Comparison of ENCODE assay signal across 14 mouse cellular contexts in the genomic region with DNA sequence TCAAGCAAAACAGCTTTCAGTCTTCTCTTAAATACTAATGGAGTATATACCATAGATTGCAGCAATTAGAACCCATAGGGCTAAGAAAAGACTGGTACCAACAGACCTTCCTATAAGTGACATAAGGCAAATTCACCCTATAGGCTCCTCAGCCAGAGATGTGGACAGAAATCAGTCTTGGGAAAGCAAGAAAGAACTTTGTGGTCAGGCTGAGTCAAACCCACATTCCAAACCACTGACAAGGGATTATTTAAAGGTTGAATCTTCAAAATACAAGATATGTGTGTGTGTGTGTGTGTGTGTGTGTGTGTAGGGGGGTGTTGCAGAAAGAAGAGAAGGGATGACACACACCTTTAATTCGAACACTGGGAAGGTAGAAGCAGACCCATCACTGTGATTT. TPM values are rescaled to one million over a fixed set of nuclear protein-coding genes. Genes with fewer than 3 reads are reported as not detected.
DNase-seq lines count a peak whose midpoint lies in the region; ATAC-seq and TF ChIP-seq lines count a peak whose summit lies in the region.
"Had no signal": no experiment of that assay in that cellular context is flagged by ENCODE, and none has a peak within 500 bp of the region (broad histone marks: within the 10 kb centered on the region; RNA-seq: fewer than 3 reads in every experiment).

No protein-coding gene starts in this region.

- no peak for TF ChIP-seq CTCF in C2C12 (IDR thresholded peaks at IDR 0.05; ENCODE audit: control insufficient read depth, insufficient read depth, insufficient read length)
- no peak for TF ChIP-seq CTCF in embryonic fibroblast, embryonic 13.5 days (IDR thresholded peaks at IDR 0.05; ENCODE audit: borderline replicate concordance, insufficient read depth, low read length)

- 0 out of 2 replicates have a peak overlapping the region, but pooled peaks have one; percentile 8 for H3K4me3 ChIP-seq in heart, embryonic 10.5 days
- H3K4me3 ChIP-seq in kidney, embryonic 16.5 days (ENCODE audit: low read length): no peak overlapping the region
- H3K4me3 ChIP-seq in C2C12 (ENCODE audit: insufficient read depth, poor library complexity, severe bottlenecking): no peak overlapping the region
- H3K4me3 ChIP-seq in embryonic fibroblast, embryonic 13.5 days (ENCODE audit: insufficient read depth, low read length): no peak overlapping the region
- H3K4me3 ChIP-seq: embryonic facial prominence, embryonic 12.5 days; limb, embryonic 15.5 days had no signal

- H3ac ChIP-seq in C2C12 (ENCODE audit: control insufficient read depth, insufficient read length, low read depth): no peak overlapping the region

- H3K27me3 ChIP-seq in heart, embryonic 10.5 days (ENCODE audit: insufficient read depth, poor library complexity, severe bottlenecking): no peaks in the 10 kb centered on the region
- no peaks in the 10 kb centered on the region for H3K27me3 ChIP-seq in kidney, embryonic 16.5 days (ENCODE audit: insufficient read depth, low read length)
- no peaks in the 10 kb centered on the region for H3K27me3 ChIP-seq in C2C12 (ENCODE audit: control insufficient read depth, insufficient read depth, insufficient read length)
- H3K27me3 ChIP-seq: embryonic facial prominence, embryonic 12.5 days; limb, embryonic 15.5 days had no signal

- H3K4me1 ChIP-seq in heart, embryonic 10.5 days: peaks cover 23% of the 10 kb centered on the region
- peaks cover 19% of the 10 kb centered on the region for H3K4me1 ChIP-seq in kidney, embryonic 16.5 days (ENCODE audit: insufficient read depth, low read length)
- H3K4me1 ChIP-seq in embryonic fibroblast, embryonic 13.5 days (ENCODE audit: control insufficient read depth, insufficient read depth, low read length): peaks cover 12% of the 10 kb centered on the region

- no peak for TF ChIP-seq POLR2A in embryonic fibroblast, embryonic 13.5 days (IDR thresholded peaks at IDR 0.05; ENCODE audit: low read depth, low read length)

- peaks cover 86% of the 10 kb centered on the region for H3K79me3 ChIP-seq in C2C12 (ENCODE audit: low read depth)

- H3K9me3 ChIP-seq in heart, embryonic 10.5 days: no peaks in the 10 kb centered on the region
- no peaks in the 10 kb centered on the region for H3K9me3 ChIP-seq in kidney, embryonic 16.5 days (ENCODE audit: low read length)
- H3K9me3 ChIP-seq: embryonic facial prominence, embryonic 12.5 days; limb, embryonic 15.5 days had no signal

- intact Hi-C loops in heart, postnatal 25 days (cut with DNase I): no loop called here

- peak overlapping the region; percentile 13; the same call in 1 of the 2 replicates for H3K27ac ChIP-seq in heart, embryonic 10.5 days
- H3K27ac ChIP-seq in kidney, embryonic 16.5 days (ENCODE audit: low read length): peak overlapping the region; percentile 45; the same call in 1 of the 2 replicates
- peak overlapping the region; percentile 100 for H3K27ac ChIP-seq in embryonic fibroblast, embryonic 13.5 days (ENCODE audit: insufficient read depth, low read length)
- H3K27ac ChIP-seq: embryonic facial prominence, embryonic 12.5 days; limb, embryonic 15.5 days had no signal

- H3K4me2 ChIP-seq in kidney, embryonic 16.5 days (replicated peaks; ENCODE audit: low read depth, low read length): no peak overlapping the region
- H3K4me2 ChIP-seq: embryonic facial prominence, embryonic 12.5 days; limb, embryonic 15.5 days had no signal

- no peak for DNase-seq in heart, embryonic 10.5 days (ENCODE audit: low spot score)
- DNase-seq in heart, postnatal 25 days (ENCODE audit: low spot score): no peak
- DNase-seq in kidney, adult 8-10 months: no peak
- DNase-seq in cerebellum, adult 18-20 months: no peak
- DNase-seq in retina, embryonic 14.5 days (ENCODE audit: low spot score): no peak
- DNase-seq: cerebellum, adult 11-12 months; kidney, adult 11 months; right cerebral cortex, postnatal 25 days had no signal

- no peak for ATAC-seq in kidney, embryonic 16.5 days (ENCODE audit: low FRiP score, low TSS enrichment)

- H3K79me2 ChIP-seq in C2C12 (ENCODE audit: control insufficient read depth, insufficient read depth): peaks cover 99% of the 10 kb centered on the region

- peaks cover 4% of the 10 kb centered on the region; the same call in 1 of the 2 replicates for H3K36me3 ChIP-seq in heart, embryonic 10.5 days
- no peaks in the 10 kb centered on the region for H3K36me3 ChIP-seq in kidney, embryonic 16.5 days (ENCODE audit: insufficient read depth, low read length)
- H3K36me3 ChIP-seq in C2C12 (ENCODE audit: control insufficient read depth, insufficient read depth): peaks cover 25% of the 10 kb centered on the region
- H3K36me3 ChIP-seq: embryonic facial prominence, embryonic 12.5 days; limb, embryonic 15.5 days had no signal

- WGBS in heart, embryonic 10.5 days: 63% methylated on average over 1 of the region's 1 CpGs
- 78% methylated on average over 1 of the region's 1 CpGs for WGBS in kidney, embryonic 16.5 days

- H3K9ac ChIP-seq in kidney, embryonic 16.5 days (replicated peaks; ENCODE audit: low read length): no peak overlapping the region
- H3K9ac ChIP-seq: embryonic facial prominence, embryonic 12.5 days; limb, embryonic 15.5 days had no signal

TF ChIP-seq in C2C12, 6 proteins besides CTCF, POLR2A, EP300 and RAD21:
- TF ChIP-seq USF1 (IDR thresholded peaks at IDR 0.05; ENCODE audit: low read depth) (no peak), CEBPB (IDR thresholded peaks at IDR 0.05; ENCODE audit: low read depth) (peak; percentile 64), MYOG (IDR thresholded peaks at IDR 0.05; ENCODE audit: control insufficient read depth, extremely low read depth, insufficient read length) (no peak), MYOD1 (IDR thresholded peaks at IDR 0.05; ENCODE audit: control insufficient read depth, insufficient read length, low read depth) (no peak), MAX (IDR thresholded peaks at IDR 0.05) (peak; percentile 55), FOSL1 (IDR thresholded peaks at IDR 0.05; ENCODE audit: insufficient read depth, low read length, poor library complexity, severe bottlenecking) (peak; percentile 69)

RNA-seq across cellular contexts. Expression of gene Cbx5, which starts 18.2 kb away (rescaled TPM):
- polyA plus RNA-seq in heart, embryonic 10.5 days (2016; fragmentation: Nextera tagmentation; extraction: Ambion mirVana): 152 and 154 TPM in 2 replicates
- 10 to 100 TPM; 55.9 to 63.9 TPM for total RNA-seq in heart, postnatal 25 days (2021)
- 109 and 120 TPM in 2 replicates for polyA plus RNA-seq in kidney, embryonic 16.5 days (2015; fragmentation: Nextera tagmentation; extraction: Ambion mirVana)
- polyA plus RNA-seq in C2C12 (2012; fragmentation: generic; extraction: Trizol): 52.3 TPM
- polyA plus RNA-seq in embryonic fibroblast, embryonic 13.5 days (2011; ENCODE audit: insufficient read length, low read depth, missing spikeins): 132 and 172 TPM in 2 replicates

RNA-seq across cellular contexts. Expression of gene Hnrnpa1, which starts 18.8 kb away (rescaled TPM):
- 682 and 901 TPM in 2 replicates for polyA plus RNA-seq in heart, embryonic 10.5 days (2016; fragmentation: Nextera tagmentation; extraction: Ambion mirVana)
- total RNA-seq in heart, postnatal 25 days (2021): 100 to 1,000 TPM; 133 to 153 TPM
- polyA plus RNA-seq in kidney, embryonic 16.5 days (2015; fragmentation: Nextera tagmentation; extraction: Ambion mirVana): 831 and 924 TPM in 2 replicates
- 625 TPM for polyA plus RNA-seq in C2C12 (2012; fragmentation: generic; extraction: Trizol)
- 509 and 719 TPM in 2 replicates for polyA plus RNA-seq in embryonic fibroblast, embryonic 13.5 days (2011; ENCODE audit: insufficient read length, low read depth, missing spikeins)

RNA-seq across cellular contexts. Expression of gene Nfe2, which starts 36.8 kb away (rescaled TPM):
- 15.2 and 19.4 TPM in 2 replicates for polyA plus RNA-seq in heart, embryonic 10.5 days (2016; fragmentation: Nextera tagmentation; extraction: Ambion mirVana)
- total RNA-seq in heart, postnatal 25 days (2021): under 1 TPM; 0.42 to 0.64 TPM
- polyA plus RNA-seq in kidney, embryonic 16.5 days (2015; fragmentation: Nextera tagmentation; extraction: Ambion mirVana): 3.8 and 4.2 TPM in 2 replicates
- polyA plus RNA-seq in C2C12 (2012; fragmentation: generic; extraction: Trizol): 0.25 TPM
- not detected in 2 replicates for polyA plus RNA-seq in embryonic fibroblast, embryonic 13.5 days (2011; ENCODE audit: insufficient read length, low read depth, missing spikeins)
- total RNA-seq: layer of hippocampus, postnatal 25 days had no signal

RNA-seq across cellular contexts. Expression of gene Copz1, which starts 51.1 kb away (rescaled TPM):
- 220 and 264 TPM in 2 replicates for polyA plus RNA-seq in heart, embryonic 10.5 days (2016; fragmentation: Nextera tagmentation; extraction: Ambion mirVana)
- 10 to 100 TPM; 51.8 to 53.4 TPM for total RNA-seq in heart, postnatal 25 days (2021)
- 324 and 333 TPM in 2 replicates for polyA plus RNA-seq in kidney, embryonic 16.5 days (2015; fragmentation: Nextera tagmentation; extraction: Ambion mirVana)
- polyA plus RNA-seq in C2C12 (2012; fragmentation: generic; extraction: Trizol): 191 TPM
- 141 and 143 TPM in 2 replicates for polyA plus RNA-seq in embryonic fibroblast, embryonic 13.5 days (2011; ENCODE audit: insufficient read length, low read depth, missing spikeins)

RNA-seq across cellular contexts. Expression of gene Smug1, which starts 54.5 kb away (rescaled TPM):
- polyA plus RNA-seq in heart, embryonic 10.5 days (2016; fragmentation: Nextera tagmentation; extraction: Ambion mirVana): 16.2 and 19.5 TPM in 2 replicates
- 10 to 100 TPM; 12.2 to 14.1 TPM for total RNA-seq in heart, postnatal 25 days (2021)
- polyA plus RNA-seq in kidney, embryonic 16.5 days (2015; fragmentation: Nextera tagmentation; extraction: Ambion mirVana): 19.8 and 20.5 TPM in 2 replicates
- 15.7 TPM for polyA plus RNA-seq in C2C12 (2012; fragmentation: generic; extraction: Trizol)
- polyA plus RNA-seq in embryonic fibroblast, embryonic 13.5 days (2011; ENCODE audit: insufficient read length, low read depth, missing spikeins): 10.4 and 11.0 TPM in 2 replicates

Comparison
In these comparisons a context has a peak if more than half of its experiments do, and no peak if none do; other contexts are left out.
1. H3K27ac ChIP-seq: peak in every context shown above with its lines; median percentile 100 in embryonic fibroblast, embryonic 13.5 days; 45 in kidney, embryonic 16.5 days; 13 in heart, embryonic 10.5 days.